Mouse (Mus musculus): ENCODE measurements around the gene Zfp580. TPM values are rescaled to one million over a fixed set of nuclear protein-coding genes. Genes with fewer than 3 reads are reported as not detected.

Zfp580 gene
- polyA plus RNA-seq, 1 experiment from 2014 or later: 18.7 TPM

DNA sequence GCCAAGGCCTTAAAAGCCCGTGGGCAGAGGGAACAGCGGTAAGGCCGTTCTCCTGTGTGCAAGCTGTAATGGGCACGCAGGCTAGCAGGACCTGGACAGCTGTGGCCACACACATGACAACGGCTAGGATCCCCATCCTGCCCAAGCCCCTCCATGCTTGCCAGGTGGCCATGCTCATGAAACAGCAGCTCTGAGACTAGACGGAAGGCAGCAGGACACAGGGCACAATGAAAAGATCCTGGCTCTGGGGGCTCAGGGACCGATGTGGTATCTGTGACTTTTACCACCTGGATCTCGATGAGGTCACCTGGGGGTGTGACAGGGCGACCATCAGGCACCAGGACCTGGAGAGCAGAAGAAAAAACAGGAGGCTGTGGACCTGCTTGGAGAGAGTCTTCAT lies 15.2 kb upstream of the Zfp580 start:
- Histone ChIP-seq H3K27ac (replicated peaks) (no peak overlapping the region), H3K4me3 (no peak overlapping the region), H3K27me3 (replicated peaks) (no peaks in the 10 kb centered on the region), H3K4me1 (peaks cover 19% of the 10 kb centered on the region), H3K9me3 (peaks cover 16% of the 10 kb centered on the region), H3K36me3 (peaks cover 60% of the 10 kb centered on the region), H3K9ac (no peak overlapping the region), H3K4me2 (no peak overlapping the region)
- 88% methylated on average over 9 of the region's 9 CpGs for WGBS
- no peak for ATAC-seq (ENCODE audit: extremely low read depth, insufficient number of reproducible peaks, low FRiP score, low TSS enrichment)

DNA sequence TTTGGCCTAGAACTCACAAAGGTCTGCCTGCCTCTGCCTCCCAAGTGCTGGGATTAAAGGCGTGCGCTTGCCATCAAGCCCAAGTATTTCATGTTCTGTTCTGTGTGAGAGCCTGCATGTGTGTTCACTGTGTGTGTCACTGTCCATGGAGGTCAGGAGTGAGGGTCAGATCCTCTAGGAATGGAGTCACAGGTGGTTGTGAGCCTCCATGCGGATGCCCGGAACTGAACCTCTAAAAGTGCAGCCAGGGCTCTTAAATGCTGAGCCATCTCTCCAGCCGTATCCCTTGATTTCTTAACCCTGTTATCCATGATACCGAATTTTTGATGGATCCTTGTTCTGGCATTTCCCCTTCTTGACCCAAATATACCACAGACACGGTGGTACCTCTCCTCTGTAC lies 14.3 kb upstream of the Zfp580 start:
- no peaks in the 10 kb centered on the region for H3K27me3 ChIP-seq (replicated peaks)
- peaks cover 51% of the 10 kb centered on the region for H3K36me3 ChIP-seq
- no peak overlapping the region for H3K27ac ChIP-seq (replicated peaks)
- no peak overlapping the region for H3K4me3 ChIP-seq
- no peak overlapping the region for H3K4me2 ChIP-seq
- no peak overlapping the region for H3K9ac ChIP-seq
- H3K4me1 ChIP-seq: peaks cover 19% of the 10 kb centered on the region
- peaks cover 7% of the 10 kb centered on the region; the same call in 1 of the 2 replicates for H3K9me3 ChIP-seq
- WGBS: 88% methylated on average over 7 of the region's 7 CpGs
- no peak for ATAC-seq (ENCODE audit: extremely low read depth, insufficient number of reproducible peaks, low FRiP score, low TSS enrichment)

DNA sequence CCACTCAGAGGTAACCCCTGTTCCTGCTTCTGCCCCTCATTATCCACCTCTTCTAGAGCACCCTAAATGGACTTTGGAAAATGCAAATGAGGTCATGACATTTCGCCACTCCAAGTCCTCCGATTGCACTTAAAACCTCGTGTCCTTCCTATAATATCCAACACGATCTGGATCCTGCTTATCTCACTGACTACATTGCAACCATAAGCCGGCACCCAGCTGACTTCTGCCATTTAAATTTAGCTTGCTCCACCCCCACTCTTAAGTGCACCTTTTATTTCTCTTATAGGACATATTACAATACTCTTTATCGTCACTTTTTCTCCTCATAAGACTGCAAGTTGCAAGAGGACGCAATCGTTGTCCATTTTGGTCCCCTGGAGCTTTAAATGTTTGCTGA lies 13.9 kb upstream of the Zfp580 start:
- no peak for ATAC-seq (ENCODE audit: extremely low read depth, insufficient number of reproducible peaks, low FRiP score, low TSS enrichment)
- H3K9me3 ChIP-seq: 0 out of 2 replicates have a peak, but pooled peaks cover 2% of the 10 kb centered on the region
- H3K4me3 ChIP-seq: peak overlapping the region; percentile 66
- 71% methylated on average over 8 of the region's 8 CpGs for WGBS
- H3K27ac ChIP-seq (replicated peaks): peak overlapping the region; percentile 94
- H3K4me2 ChIP-seq: peak overlapping the region; percentile 71
- peaks cover 19% of the 10 kb centered on the region for H3K4me1 ChIP-seq
- peak overlapping the region; percentile 86 for H3K9ac ChIP-seq
- no peaks in the 10 kb centered on the region for H3K27me3 ChIP-seq (replicated peaks)
- peaks cover 47% of the 10 kb centered on the region for H3K36me3 ChIP-seq

DNA sequence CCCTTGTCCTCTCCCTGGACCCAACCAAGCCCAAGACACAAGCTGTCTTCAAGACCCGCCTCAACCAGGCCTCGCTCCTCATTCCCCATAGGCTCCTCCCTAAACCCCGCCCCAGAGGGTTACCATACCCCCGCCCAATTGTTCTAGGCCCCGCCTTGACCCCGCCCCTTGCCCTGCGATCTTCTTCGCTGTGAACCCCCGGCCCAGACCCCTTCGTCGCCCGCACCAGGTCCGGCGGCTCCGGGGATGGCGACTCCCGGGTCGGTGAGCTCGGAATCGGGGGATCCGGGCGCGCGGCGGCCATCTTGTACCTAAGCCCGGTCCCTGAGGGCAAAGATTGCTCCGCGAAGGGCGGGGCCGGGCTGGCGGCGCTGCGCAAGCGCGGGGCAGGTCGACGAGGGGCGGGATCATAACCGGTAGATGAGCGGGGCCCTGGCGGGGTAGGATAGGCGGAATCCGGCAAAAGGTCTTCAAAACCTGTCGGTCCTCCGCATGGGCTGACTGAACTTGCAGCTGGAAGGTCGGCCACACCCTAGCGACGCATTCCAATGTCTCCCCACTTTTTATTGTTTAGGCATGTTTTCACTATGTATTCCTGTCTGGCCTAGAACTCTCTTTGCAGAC lies 13.1 kb upstream of the Zfp580 start, which contains the start of gene Zfp784:
TSS of gene Zfp784 (minus strand) at position 338 of the 624 bp plus-strand sequence.
- H3K9me3 ChIP-seq: no peaks in the 10 kb centered on the region
- H3K36me3 ChIP-seq: peaks cover 39% of the 10 kb centered on the region
- peaks cover 19% of the 10 kb centered on the region for H3K4me1 ChIP-seq
- H3K4me3 ChIP-seq: peak within 1 kb of the TSS; percentile 66
- H3K27me3 ChIP-seq (replicated peaks): no peaks in the 10 kb centered on the region
- WGBS: under 1% methylated on average over 48 of the region's 48 CpGs
- H3K4me2 ChIP-seq: peak within 1 kb of the TSS; percentile 71
- ATAC-seq (ENCODE audit: extremely low read depth, insufficient number of reproducible peaks, low FRiP score, low TSS enrichment): peak; percentile 92
- H3K27ac ChIP-seq (replicated peaks): peak within 1 kb of the TSS; percentile 94
- peak within 1 kb of the TSS; percentile 86 for H3K9ac ChIP-seq

DNA sequence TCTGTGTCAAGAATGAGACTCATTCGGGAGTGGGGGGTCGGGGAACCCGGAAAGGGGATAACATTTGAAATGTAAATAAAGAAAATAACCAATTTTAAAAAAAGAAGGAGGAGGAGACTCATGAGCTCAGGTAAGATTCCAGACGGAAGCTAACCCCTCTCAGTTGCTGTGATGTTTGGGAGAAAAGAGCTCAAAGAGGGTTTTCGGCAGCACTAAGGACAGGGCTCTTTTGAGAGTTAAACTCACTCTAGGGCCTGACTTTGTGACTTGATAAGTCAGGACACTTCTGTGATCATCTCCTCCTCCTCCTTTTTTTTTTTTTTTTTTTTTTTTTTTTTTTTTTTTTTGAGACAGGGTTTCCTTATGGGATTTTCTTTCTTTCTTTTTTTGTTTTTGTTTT lies 12.4 kb upstream of the Zfp580 start:
- ATAC-seq (ENCODE audit: extremely low read depth, insufficient number of reproducible peaks, low FRiP score, low TSS enrichment): no peak
- H3K4me1 ChIP-seq: peaks cover 19% of the 10 kb centered on the region
- peak overlapping the region; percentile 94 for H3K27ac ChIP-seq (replicated peaks)
- WGBS: 29% methylated on average over 5 of the region's 5 CpGs
- H3K4me2 ChIP-seq: peak overlapping the region; percentile 71
- peak overlapping the region; percentile 86 for H3K9ac ChIP-seq
- no peaks in the 10 kb centered on the region for H3K9me3 ChIP-seq
- no peaks in the 10 kb centered on the region for H3K27me3 ChIP-seq (replicated peaks)
- H3K36me3 ChIP-seq: peaks cover 32% of the 10 kb centered on the region
- H3K4me3 ChIP-seq: peak overlapping the region; percentile 66

DNA sequence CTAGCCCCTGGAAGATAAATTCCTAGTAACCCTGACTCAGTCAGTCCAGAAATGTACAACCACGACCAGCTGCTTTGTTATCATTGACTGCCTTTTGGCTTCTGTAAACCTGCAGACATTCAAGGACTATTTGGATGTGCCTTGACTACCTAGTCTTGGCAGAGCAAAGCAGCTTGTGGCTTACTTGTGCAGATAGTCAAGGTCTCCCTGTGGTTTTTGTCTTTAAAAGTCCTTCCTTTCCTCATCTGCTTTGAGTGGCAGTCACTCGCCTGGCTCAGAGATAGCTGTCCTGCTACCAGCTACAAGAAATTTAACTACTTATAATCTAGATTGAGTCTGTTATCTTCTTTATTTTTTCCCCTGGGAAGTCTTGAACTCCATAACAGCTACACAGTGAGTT lies 6.4 kb upstream of the Zfp580 start:
- no peak overlapping the region for H3K4me2 ChIP-seq
- WGBS: 59% methylated on average over 2 of the region's 2 CpGs

DNA sequence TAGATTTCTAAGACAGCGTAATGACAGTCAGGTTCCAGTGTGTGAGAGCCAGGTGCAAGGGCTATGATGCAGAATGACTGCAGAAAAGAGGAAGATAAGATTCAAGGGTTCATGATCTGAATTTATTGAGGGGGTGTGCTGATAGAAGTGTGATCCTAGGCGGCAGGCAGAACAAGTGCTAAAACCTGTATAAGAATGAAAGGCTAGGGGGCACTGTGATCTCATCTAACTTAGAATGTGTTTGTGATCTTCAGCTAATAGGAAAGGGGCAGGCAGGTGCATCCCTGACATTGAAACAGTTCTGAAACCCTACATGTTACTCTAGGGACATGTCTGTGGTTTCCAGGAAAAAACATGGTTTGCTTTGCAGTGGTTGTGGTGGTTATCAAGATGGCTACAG lies 5.2 kb upstream of the Zfp580 start:
- no peak overlapping the region for H3K9ac ChIP-seq
- H3K4me2 ChIP-seq: no peak overlapping the region
- H3K27ac ChIP-seq (replicated peaks): no peak overlapping the region
- no peak overlapping the region for H3K4me3 ChIP-seq
- no peaks in the 10 kb centered on the region for H3K36me3 ChIP-seq
- no peaks in the 10 kb centered on the region for H3K9me3 ChIP-seq
- H3K27me3 ChIP-seq (replicated peaks): no peaks in the 10 kb centered on the region; the same call in 1 of the 2 replicates
- WGBS: 56% methylated on average over 2 of the region's 2 CpGs
- ATAC-seq (ENCODE audit: extremely low read depth, insufficient number of reproducible peaks, low FRiP score, low TSS enrichment): no peak
- peaks cover 8% of the 10 kb centered on the region for H3K4me1 ChIP-seq

More for the DNA sequence above, 6.4 kb upstream of the Zfp580 start:
- no peaks in the 10 kb centered on the region for H3K9me3 ChIP-seq
- H3K27ac ChIP-seq (replicated peaks): no peak overlapping the region
- peaks cover 4% of the 10 kb centered on the region; the same call in 1 of the 2 replicates for H3K36me3 ChIP-seq
- H3K27me3 ChIP-seq (replicated peaks): no peaks in the 10 kb centered on the region
- no peaks in the 10 kb centered on the region for H3K4me1 ChIP-seq
- H3K9ac ChIP-seq: no peak overlapping the region
- H3K4me3 ChIP-seq: no peak overlapping the region
- ATAC-seq (ENCODE audit: extremely low read depth, insufficient number of reproducible peaks, low FRiP score, low TSS enrichment): no peak

DNA sequence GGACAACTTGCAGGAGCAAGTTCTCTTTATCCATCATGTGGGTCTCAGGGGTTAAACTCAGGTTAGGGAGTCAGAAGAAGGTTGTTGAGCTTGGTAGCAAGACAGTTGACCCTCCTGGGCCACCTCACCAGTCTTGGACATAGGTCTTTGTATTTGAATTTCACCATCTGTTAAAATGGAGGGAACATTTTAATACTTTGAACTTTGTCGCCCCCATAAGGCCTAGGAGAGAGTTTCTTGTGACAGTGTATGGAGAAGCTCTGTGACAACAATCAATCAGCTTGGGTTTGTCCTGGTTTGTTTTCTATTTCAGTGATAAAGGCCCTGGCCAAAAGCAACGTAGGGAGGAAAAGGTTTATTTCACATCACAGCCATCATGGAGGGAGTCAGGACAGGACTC lies 4.0 kb upstream of the Zfp580 start:
- peaks cover 7% of the 10 kb centered on the region for H3K27me3 ChIP-seq (replicated peaks)
- no peaks in the 10 kb centered on the region for H3K36me3 ChIP-seq
- 18% methylated on average over 2 of the region's 2 CpGs for WGBS
- no peak overlapping the region for H3K27ac ChIP-seq (replicated peaks)
- ATAC-seq (ENCODE audit: extremely low read depth, insufficient number of reproducible peaks, low FRiP score, low TSS enrichment): no peak
- peaks cover 14% of the 10 kb centered on the region for H3K4me1 ChIP-seq
- no peak overlapping the region for H3K4me2 ChIP-seq
- no peak overlapping the region for H3K4me3 ChIP-seq
- H3K9ac ChIP-seq: no peak overlapping the region
- no peaks in the 10 kb centered on the region for H3K9me3 ChIP-seq

DNA sequence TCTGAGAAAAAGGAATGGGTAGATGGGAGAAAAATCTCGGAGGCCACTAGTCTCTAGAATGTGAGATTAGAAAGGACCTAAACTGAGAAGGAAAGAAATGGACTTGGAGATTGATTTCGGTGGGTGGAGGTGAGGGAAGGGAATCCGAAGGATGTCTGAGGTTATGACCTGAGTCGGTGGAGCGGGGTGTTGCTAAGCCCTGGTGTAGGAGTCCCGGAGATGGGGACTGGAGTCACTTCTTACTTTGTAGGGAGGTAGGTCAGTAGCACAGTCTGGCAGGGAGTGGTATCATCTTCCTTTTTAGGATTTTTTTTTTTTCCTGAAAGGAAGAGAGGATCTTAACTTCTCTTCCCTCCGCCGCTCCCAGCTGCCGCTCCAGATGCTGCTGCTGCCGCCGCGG lies 1.1 kb downstream of the Zfp580 start:
- Histone ChIP-seq H3K27ac (replicated peaks) (no peak overlapping the region), H3K36me3 (no peaks in the 10 kb centered on the region), H3K27me3 (replicated peaks) (peaks cover 58% of the 10 kb centered on the region), H3K4me3 (peak overlapping the region; percentile 82), H3K9ac (peak overlapping the region; percentile 94), H3K9me3 (no peaks in the 10 kb centered on the region), H3K4me2 (peak overlapping the region; percentile 94), H3K4me1 (peaks cover 40% of the 10 kb centered on the region)
- WGBS: 4% methylated on average over 12 of the region's 12 CpGs
- no peak for ATAC-seq (ENCODE audit: extremely low read depth, insufficient number of reproducible peaks, low FRiP score, low TSS enrichment)

DNA sequence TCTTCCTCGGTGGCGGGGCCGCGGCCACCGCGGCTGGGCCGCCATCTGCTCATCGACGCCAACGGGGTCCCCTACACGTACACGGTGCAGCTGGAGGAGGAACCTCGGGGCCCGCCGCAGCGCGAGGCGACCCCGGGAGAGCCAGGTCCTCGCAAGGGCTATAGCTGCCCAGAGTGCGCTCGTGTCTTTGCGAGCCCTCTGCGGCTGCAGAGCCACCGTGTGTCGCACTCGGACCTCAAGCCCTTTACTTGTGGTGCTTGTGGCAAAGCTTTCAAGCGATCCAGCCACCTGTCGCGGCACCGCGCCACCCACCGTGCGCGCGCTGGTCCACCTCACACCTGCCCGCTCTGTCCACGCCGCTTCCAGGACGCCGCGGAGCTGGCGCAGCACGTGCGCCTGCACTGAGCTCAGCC lies 1.6 kb downstream of the Zfp580 start:
- Histone ChIP-seq H3K9ac (peak overlapping the region; percentile 94), H3K27ac (replicated peaks) (no peak overlapping the region), H3K4me3 (peak overlapping the region; percentile 82), H3K27me3 (replicated peaks) (peaks cover 63% of the 10 kb centered on the region), H3K4me2 (peak overlapping the region; percentile 94), H3K36me3 (no peaks in the 10 kb centered on the region), H3K9me3 (no peaks in the 10 kb centered on the region), H3K4me1 (peaks cover 40% of the 10 kb centered on the region)
- ATAC-seq (ENCODE audit: extremely low read depth, insufficient number of reproducible peaks, low FRiP score, low TSS enrichment): no peak
- WGBS: 4% methylated on average over 45 of the region's 45 CpGs

DNA sequence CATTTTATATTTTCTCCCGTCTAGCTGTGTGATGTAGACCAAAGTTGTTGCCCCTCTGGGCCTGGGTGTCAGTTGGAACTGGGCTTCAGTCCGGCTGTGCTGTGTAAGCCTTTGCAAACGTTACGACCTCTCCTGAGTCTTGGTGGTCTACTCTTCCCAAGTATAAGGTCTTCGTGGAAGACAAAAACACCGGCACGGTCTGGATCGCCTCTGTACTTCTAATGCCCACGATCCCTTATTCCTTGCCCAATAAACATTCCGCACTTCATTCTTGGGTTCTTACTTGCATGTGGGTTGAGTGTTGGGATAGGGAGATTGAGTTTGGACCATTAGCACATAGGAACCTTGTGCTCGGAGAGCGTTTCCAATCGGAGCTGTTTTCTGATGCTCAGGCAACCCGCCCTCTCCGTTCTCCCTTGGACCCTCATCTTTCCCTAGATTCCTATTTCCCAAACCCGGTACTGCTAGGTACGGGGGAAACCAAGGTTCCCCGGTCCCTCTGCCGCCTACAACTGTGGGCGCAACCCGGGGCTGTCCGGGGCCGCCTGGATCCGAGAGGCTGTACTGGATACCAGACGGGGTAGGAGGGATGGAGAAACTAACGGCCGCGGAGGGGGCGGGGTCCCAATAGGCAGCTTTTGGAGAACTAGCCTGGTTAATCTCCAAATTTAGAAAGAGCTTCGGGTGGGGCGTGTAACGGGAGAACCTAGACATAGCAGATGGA lies 2.3 kb downstream of the Zfp580 start:
- H3K9me3 ChIP-seq: no peaks in the 10 kb centered on the region
- ATAC-seq (ENCODE audit: extremely low read depth, insufficient number of reproducible peaks, low FRiP score, low TSS enrichment): no peak
- no peaks in the 10 kb centered on the region for H3K36me3 ChIP-seq
- peak overlapping the region; percentile 82 for H3K4me3 ChIP-seq
- H3K4me2 ChIP-seq: peak overlapping the region; percentile 94
- no peak overlapping the region for H3K27ac ChIP-seq (replicated peaks)
- H3K9ac ChIP-seq: peak overlapping the region; percentile 94
- H3K4me1 ChIP-seq: peaks cover 40% of the 10 kb centered on the region
- 9% methylated on average over 32 of the region's 32 CpGs for WGBS
- peaks cover 70% of the 10 kb centered on the region for H3K27me3 ChIP-seq (replicated peaks)
